Mouse (Mus musculus) midbrain, embryonic 15.5 days (tissue): Measurements from ENCODE around the gene H2al1a. TPM values are rescaled to one million over a fixed set of nuclear protein-coding genes. Genes with fewer than 3 reads are reported as not detected.

Source experiments
- polyA plus RNA-seq: library from polyadenylated mRNA; unstranded; fragments of >200 nt; fragmentation: Nextera tagmentation; extraction: Ambion mirVana; gene quantifications from 2 replicates; pipeline ENCODE4 v1.2.1, GENCODE M21; 2015

The H2al1a gene
- polyA plus RNA-seq, 1 experiment from 2014 or later: not detected

Other genes starting within 250 kb of the H2al1a start
- gene H2al1b, start 3.2 kb downstream of the H2al1a start, polyA plus RNA-seq: not detected in 2 replicates
- not detected in 2 replicates for gene H2al1c, start 6.4 kb downstream of the H2al1a start, polyA plus RNA-seq
- not detected in 2 replicates for gene H2al1d, start 9.6 kb downstream of the H2al1a start, polyA plus RNA-seq
- gene H2al1e, start 12.7 kb downstream of the H2al1a start, polyA plus RNA-seq: not detected in 2 replicates
- gene H2al1f, start 15.9 kb downstream of the H2al1a start, polyA plus RNA-seq: not detected in 2 replicates
- gene H2al1g, start 19.0 kb downstream of the H2al1a start, polyA plus RNA-seq: not detected in 2 replicates
- not detected in 2 replicates for gene H2al1h, start 22.2 kb downstream of the H2al1a start, polyA plus RNA-seq
- gene H2al1i, start 25.4 kb downstream of the H2al1a start, polyA plus RNA-seq: not detected in 2 replicates
- gene H2al1j, start 28.6 kb downstream of the H2al1a start, polyA plus RNA-seq: not detected in 2 replicates